Mouse (Mus musculus) gastrocnemius, adult 8-10 months (tissue): ENCODE measurements at regions not wholly inside any gene's neighbourhood (a gene's known extent, or its start where the extent isn't known, plus 50 kb on each side); places are given as distances from the start of the nearest gene placed in this dataset.

Source experiments
- DNase-seq, 2 experiments: peaks; one replicate each; pipeline ENCODE4 v3.0.0; 2022; ENCODE audit warnings: low spot score in 2 of 2

DNA sequence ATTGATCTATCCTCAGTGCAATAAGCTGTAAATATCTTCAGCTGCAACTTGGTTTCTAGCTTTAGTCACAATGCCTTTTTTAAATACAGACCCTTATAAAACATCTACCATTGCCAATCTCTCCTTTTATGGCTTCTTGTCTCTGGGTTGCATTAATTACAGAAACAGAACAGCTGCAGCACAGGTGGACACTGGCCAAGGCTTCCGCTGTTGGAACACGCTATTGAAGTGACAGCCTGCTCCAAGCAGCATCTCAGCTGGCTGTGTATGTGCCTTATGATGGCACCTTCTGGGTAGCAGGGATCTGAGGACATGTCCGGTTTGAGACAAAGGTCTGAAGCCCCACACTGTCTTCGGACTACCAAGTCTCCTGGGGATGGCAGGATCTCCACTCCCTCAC, 207.1 kb upstream of the Plpp4 start:
- DNase-seq = no peak

GRCm38 (mm10) chr7:129050675-129051074, 206.2 kb upstream of the Plpp4 start:
- no peak for DNase-seq

DNA sequence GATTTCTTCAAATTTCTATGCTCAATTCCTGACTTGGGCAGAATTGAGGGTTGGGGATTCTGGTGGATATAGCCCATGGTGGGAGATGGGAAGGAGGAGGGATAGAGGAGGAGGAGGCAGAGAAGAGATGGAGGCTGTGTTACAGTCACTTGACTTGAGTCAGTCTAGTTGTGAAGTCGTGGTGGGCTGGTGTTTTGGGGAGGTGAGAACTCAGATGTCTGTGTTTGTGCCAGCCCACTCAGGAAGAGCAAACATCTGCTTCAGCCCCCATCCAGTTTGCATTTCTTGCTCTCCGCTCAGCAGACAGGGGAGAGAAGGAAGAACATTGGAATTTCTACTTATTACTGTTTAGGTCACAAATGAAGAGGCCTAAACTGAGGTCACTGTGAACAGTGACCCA, 189.9 kb upstream of the Plpp4 start:
- DNase-seq = no peak

DNA sequence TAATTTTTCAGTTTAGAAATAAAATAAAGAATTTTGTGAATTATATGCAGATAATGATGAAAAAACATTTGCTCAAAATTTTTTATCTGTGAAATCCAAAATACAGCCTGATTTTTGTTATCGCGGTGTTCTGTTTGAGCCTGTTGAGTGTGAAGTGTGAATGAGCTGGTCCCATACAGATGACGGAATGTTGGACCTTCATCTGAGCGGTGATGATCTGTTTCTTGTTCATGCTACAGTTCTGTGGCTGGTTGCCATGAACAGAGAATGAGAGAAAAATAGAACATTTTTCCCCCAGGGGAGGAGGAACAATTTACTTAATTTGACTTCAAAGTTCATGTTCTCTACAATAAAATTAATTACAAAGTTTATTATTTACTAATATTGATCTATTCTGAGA, 188.7 kb upstream of the Plpp4 start:
- DNase-seq = no peak

DNA sequence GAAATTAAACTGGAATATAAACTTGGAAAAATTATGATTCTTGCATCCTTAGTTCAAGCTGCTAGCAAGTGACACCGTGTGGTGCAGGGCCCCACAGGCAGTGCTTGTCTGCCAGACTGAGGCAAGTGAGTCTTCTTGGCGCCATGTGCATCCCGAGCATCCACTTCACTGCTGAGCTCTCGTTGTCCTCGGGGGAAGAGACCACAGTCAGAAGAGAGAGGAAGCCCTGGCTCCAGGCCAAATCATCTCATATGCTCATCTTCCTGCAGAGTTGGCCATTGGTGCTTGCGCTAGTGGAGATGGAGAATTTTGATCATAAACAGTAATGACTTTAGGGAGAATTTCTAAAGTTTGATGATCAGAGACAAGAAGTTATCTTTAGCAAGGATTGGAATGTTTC, 177.0 kb upstream of the Plpp4 start:
- DNase-seq = no peak

DNA sequence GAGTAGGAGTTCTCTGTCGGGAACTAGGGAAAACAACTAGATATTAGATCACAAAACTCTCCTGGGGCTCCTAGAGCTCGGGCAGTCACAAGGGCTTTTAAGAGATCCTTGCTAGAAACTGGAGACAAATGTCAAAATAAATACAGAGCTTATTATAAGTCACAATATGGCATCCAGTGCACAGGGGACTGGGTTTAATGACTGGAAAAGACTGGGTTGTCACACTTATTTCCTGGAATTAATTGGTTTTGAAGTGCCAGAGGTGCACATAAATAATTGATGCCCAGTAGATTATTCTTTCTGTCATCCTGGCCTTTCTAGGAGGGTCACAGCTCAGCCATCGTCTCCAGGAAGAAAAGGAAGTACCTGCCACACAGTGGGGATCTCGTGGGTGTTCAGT, 165.4 kb upstream of the Plpp4 start:
- no peak for DNase-seq

GRCm38 (mm10) chr7:129096374-129097069, 160.3 kb upstream of the Plpp4 start:
- no peak for DNase-seq

DNA sequence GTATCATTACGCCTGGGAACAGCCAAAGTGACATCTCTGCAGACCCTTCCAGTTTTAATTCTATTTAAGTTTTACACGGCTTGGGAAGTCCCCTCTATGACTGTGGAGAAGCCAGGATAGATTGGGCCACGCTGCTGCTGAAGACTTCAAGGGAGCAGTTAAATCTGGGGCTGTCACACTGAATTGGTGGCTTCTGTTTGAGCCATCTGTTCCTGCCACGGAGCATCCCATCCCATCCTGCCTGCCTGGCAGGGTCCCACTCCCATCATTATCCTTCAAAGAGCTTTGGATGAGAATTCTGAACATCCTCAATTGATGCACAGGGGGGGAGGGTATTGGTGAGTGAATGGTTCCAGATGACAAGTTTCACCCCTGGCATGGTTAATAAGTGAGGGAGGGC, 154.4 kb upstream of the Plpp4 start:
- DNase-seq = no peak

DNA sequence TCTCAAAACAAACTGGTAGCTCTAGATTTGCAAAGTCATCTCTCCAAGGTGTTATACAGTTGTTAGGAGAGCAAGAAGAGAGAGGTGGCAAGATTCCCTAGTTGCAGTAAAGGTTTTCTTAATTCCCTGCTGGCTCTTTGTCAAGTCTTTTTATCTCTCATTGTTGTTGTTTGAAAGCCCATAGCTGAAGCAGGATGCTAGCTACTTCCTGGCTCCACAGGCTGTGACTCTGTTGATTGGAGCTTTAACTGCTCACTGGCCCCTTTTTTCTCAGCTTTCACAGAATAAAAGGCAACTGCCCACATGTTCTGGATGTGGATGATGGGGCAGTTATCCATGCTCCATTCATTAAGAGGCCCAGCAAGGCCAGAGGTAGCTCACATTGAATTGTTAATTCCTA, 122.7 kb upstream of the Plpp4 start:
- no peak for DNase-seq

GRCm38 (mm10) chr7:129134661-129135215, 122.1 kb upstream of the Plpp4 start:
- DNase-seq = no peak

DNA sequence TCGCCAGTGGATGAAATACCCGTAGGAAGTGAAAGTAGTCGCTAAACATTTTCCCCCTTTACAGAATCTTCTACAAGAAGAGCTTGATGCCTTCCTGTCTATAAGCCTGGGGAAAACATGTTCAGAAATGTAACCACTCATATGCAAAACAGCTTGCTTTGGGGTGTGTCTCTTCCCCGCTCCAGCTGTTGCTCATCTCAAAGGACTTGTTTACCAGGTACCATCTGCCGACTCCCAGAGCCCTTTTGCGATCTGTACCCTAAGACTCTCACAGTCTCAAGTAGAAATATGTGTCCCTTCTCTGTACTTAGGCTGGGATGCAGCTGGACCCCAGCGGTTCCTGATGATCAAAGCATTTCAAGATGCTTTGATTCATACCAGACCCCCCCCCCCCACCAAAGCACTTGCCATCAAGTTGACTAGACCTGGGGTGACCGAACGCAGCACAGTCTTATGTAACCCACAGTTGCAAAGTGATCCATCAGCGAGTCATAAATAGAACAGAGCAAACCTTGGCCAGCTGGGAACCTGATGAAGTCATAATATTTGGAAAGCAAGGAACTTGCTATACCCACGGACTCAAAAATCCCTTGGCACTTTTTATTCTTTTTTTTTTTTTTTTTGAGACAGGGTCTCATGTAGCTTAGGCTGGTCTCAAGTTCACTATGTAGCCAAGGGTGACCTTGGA, 119.4 kb upstream of the Plpp4 start:
- DNase-seq = no peak

GRCm38 (mm10) chr7:129141942-129142598, 114.8 kb upstream of the Plpp4 start:
- DNase-seq = no peak

DNA sequence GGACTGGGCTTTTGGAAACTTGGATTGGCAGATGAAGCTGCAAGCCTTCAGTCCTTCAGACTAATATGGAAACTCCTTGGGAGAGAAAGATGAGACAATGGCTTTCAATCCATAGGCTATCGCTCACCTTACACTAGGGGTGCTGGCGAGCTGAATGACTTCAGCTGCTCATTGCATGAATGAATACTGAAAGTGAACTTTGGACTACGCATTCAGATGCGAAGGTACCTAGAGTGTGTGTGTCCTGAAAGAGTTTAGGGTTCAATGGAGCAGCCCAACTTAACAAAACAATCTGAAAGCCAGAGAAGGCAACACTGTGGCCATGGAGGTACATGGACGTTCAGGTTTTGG, 114.3 kb upstream of the Plpp4 start:
- DNase-seq = no peak

DNA sequence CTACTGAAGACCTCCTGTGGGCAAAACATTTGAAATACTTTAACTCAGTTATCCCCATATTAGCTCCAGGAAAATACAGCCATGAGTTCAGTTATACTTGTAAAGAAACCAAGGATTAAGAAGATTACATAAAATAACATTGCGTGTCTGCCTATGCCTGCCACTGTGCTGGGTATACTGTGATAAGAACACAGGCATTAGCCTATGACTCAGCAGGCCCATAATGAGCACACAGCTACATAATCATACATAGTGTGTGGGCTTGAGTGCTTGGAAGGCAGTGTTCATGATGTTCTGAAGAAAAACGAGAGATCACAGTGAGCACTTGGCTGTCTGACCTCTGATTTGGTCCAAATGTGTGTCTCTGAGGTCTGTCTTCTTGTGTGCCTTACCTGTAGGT, 101.3 kb upstream of the Plpp4 start:
- no peak for DNase-seq

DNA sequence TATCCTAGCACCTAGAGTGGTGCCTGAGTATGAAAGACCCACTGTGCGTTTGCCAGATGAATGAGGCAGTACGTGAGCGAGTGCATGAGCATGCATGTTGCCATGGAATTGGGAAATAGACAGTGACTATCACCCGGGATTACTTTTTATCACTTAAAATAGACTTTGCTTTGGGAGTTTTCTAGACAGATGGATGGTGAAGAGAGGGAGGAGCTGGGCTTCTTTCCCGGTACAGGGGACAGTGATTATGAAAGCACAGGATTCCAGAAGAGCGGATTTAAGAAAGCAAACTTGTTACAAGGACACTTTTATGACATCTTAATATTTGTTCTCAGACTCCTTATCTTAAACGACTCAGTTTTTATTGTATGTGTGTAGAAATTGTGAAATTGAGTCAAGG, 86.9 kb upstream of the Plpp4 start:
- no peak for DNase-seq

DNA sequence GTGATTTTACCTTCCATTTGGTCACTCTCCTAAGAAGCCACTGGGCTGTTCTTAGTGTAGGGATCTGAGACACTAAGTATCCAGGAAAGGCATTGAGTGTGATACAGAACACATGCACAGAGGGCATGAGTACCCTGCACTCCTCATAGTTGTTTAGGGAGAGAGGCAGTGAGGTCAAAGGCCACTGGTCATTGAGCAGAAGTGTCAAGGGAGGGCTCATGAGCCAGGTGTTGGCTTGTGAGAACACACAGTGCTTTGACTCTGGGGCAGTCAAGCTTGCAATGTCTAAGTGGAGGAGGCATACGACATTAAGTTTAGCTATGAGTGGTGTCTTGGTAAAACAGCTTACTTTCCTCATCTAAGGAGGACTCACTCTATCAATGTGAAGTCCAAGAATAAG, 65.9 kb upstream of the Plpp4 start:
- DNase-seq = no peak

GRCm38 (mm10) chr7:129207029-129207428, 49.8 kb upstream of the Plpp4 start:
- DNase-seq = no peak
